Mouse (Mus musculus) cerebellum, postnatal 36 days (tissue): ENCODE data around the gene Trpm3.
A peak's percentile ranks its signal among the peaks of the same experiment; 100 is the strongest.

ENCODE experiments used
- DNase-seq, 2 experiments: peaks; one replicate each; pipeline ENCODE4 v3.0.0; 2021 to 2022; ENCODE audit warnings: mixed read lengths in 2 of 2

Trpm3 gene

DNA sequence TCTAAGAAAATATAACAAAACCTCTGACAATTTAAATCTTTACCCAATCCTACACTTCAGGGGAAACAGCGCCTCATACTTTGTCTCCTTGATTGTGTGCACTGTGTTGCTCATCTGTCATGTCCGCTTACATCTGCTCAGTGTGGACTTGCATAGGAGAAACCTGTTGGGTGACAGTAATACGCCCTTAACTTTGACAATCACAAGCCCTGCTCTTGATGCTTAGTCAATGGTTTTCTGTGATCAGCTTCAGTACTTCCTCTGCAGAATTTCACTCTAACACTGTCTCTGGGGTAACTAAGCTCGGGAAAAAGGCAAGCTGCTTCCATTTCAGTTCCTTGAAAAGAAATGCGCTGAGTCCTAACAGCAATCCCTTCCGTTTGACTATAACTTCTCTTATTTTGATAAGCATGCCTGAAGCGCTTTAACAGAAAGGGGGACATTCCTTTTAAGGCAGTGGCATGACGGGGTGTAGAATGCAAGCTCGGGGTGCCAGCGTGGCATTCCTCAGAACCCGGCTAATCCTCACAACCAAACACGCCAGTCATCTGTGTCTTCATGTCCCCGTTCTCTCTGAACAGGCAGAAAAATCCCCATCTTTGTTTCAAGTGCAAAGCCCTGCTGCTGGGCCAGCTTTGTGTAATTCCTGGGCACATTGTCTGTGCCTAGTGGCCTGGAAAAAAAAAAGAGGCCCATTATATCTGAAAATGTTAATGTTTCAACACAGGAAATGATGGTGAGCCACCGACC, 517.8 kb downstream of the Trpm3 start:
- peak; percentile 21 to 40 for DNase-seq

DNA sequence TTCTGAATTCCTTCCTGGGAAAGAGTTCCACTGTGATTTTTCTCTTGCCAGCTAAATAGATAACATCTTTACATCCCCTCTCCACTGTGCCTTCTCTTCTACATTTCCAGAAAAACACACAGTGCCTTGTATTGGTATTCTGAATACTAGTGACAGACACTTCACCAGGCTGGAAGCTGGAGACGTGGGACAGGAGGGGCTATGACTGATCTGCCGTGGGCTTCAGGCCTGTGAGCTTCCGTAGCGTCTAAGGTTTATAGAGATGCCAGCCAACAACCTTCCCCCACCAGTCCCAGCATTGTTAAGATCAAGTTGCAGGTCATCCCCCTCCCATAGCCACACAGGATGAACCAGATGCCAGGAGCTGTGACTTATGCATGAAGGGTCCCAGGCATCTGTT, 518.4 kb downstream of the Trpm3 start:
- peak in 1 of 2 experiments; percentile 8 for DNase-seq

DNA sequence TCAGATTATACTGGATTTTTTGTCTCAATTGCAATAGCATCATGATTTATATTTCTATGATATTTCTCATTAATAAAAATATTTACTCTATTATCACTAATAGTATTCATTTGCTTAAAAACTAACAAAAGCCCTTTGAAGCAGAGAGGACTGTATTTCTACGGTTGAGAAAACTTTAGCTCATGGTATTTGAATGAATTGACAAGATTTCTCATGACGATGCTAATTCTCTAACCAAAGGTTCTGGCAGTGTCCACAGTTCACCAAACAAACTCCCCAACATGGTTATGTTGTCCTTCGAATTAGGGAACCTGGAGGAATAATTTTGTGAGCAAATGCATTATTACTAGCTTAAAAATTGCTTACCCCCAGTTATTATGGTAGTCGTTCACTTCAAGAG, 526.6 kb downstream of the Trpm3 start:
- DNase-seq = no peak

DNA sequence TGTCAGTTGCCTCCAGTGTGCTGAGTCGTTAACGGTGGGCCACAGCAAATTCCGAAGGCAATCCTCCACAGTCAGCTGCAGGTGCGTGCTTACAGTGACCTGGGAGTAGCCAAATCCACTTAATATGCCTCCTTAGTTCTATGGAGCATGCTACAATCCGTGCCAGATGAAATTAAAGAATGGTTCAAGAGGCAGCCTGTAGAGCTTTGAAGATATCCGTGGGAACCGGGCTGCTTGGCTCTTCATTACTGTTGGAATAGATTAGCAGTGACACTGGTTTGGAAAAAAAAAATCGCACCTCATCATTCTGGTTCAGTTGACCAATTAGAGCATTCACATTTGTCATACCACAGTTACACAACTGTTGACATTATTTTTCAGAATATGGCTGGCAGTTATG, 531.4 kb downstream of the Trpm3 start:
- no peak for DNase-seq

DNA sequence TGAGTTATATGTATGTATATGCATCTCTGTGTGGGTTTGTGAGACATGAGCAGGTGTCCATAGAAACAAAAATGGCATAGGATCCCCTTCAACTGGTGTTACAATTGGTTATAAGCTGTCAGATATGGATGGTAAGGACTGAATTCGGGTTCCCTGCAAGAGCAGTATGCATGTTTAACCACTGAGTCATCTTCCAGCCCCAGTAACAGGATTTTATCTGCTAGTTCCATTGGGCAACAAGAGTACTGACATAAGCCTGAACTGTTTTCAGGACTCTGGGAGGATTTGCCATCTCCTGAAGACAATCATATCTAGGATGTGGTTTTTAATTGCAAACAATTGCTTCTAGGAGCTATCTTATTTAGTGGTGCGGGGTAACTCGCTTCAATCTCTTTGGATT, 534.0 kb downstream of the Trpm3 start:
- DNase-seq = no peak

DNA sequence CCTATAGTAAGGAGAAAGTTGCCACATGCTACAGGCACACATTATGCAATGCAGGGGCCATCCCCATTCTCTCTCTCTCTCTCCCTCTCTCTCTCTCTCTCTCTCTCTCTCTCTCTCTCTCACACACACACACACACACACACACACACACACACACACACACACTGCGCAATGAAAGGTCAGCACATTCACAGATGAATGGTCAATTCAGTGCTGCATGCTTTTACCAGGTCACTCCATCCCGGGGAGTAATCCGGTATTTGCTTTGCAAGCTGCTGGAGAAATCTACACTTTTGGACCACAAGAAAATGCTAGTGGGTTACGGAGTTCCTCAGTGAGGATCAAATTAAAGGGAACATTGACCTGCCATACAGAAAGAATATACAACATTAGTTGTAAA, 537.4 kb downstream of the Trpm3 start:
- peak; percentile 40 to 52 for DNase-seq

DNA sequence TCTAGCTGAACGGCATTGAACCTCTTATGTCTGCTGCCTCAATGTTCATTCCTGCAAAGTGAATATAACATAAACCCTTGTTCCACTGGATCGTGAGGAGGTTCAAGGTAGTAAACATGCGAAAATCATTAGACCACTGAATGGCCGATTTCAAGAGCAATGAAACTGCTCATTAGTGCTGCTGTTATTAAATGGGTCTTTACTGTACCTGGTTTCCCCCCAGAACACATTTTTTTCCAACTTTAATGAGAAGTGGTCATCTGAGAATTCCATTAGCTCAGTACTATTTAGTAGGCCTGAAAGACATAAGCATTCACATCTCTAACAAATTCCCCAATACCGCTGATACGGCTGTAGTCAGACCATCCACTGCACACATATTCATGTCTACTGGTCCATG, 543.4 kb downstream of the Trpm3 start:
- DNase-seq = no peak

DNA sequence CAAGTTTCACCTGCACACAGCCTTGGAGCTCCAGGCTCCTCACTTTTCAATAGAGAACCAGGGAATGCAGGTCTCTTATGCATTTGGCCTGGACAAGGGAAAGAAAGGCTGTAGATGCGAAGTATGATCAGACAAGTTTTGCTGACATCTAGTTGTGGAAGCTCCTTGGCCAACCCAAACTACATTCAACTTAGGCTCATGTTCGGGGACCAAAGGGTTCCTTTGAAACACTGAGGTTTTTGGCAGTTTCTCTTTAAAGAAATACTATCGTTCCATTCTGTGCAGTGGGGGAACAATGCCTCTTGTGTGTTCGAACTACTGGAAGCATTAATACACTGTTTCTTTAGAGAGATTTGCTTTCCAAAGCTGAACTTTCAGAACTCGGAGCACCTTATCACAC, 553.1 kb downstream of the Trpm3 start:
- no peak for DNase-seq

DNA sequence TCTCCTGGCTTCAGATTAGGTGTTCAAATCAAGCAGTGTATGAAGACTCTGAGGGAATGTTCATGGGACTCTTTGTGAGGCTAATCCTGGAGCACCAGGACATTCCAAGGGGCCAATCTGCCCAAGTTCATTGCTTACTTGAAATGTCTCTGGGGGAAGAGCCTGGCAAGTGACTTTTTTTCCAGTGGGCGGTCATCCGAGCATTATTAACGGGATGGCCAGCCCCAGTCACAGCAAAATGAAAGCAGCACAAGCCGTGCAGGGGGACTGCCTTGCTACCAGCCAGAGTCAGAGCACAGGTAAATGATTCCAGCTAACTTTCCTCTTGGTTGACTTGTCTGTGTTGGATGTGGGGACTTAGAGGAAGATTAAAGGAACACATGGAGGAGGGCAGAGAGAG, 553.7 kb downstream of the Trpm3 start:
- no peak for DNase-seq

DNA sequence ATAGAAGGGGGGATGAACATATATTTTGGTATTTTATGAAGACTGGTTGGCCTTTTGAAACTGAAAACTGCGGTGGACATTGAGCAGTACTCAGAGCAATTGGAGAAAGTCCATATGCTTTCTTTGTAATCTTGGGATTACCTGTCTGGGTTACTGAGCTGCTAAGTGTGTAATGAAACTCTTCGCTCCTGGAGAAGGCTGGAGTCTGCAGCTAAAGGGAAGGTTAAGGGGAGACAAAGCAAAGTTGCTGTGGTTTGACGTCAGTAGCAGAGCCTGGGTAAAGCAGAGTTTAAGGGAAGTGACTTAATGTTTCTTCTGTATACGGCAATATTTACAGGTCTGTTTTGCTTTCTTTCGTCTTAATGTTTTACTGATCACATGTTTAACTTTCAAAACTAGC, 554.1 kb downstream of the Trpm3 start:
- DNase-seq = no peak

DNA sequence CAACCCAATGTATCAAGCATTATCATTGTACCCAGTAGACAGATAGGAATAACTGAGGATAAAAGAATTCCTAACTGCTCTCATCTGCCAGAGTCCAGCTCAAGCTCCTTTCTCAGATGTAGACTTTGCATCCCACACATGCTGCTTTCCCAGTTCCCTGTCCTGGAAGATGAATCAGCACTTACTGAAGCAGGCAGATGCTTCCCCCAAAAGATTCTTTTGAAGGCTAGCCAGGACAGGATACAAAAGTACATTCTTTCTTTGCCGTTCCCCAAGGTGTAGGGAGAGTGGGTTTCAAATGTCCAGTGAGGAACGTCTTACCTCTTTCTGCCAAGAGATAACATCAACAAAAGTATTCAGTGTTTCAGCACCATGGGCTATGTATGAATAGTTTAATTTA, 556.6 kb downstream of the Trpm3 start:
- DNase-seq = peak in 1 of 2 experiments; percentile 6

DNA sequence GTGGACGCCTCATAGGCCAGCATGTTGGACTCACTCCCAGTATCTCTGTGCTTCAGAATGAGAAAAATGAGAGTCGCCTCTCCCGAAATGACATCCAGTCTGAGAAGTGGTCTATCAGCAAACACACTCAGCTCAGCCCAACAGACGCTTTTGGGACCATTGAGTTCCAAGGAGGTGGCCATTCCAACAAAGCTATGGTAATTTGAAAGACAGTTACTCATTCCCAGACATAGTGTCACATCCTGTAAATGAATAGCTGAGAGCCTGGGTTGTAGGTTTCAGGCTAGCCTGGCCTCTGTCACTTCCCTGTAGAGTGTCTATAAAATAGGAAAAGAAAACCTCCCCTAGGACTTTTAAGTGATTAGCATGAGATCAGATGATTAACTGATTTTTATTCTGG, 559.9 kb downstream of the Trpm3 start:
- no peak for DNase-seq

DNA sequence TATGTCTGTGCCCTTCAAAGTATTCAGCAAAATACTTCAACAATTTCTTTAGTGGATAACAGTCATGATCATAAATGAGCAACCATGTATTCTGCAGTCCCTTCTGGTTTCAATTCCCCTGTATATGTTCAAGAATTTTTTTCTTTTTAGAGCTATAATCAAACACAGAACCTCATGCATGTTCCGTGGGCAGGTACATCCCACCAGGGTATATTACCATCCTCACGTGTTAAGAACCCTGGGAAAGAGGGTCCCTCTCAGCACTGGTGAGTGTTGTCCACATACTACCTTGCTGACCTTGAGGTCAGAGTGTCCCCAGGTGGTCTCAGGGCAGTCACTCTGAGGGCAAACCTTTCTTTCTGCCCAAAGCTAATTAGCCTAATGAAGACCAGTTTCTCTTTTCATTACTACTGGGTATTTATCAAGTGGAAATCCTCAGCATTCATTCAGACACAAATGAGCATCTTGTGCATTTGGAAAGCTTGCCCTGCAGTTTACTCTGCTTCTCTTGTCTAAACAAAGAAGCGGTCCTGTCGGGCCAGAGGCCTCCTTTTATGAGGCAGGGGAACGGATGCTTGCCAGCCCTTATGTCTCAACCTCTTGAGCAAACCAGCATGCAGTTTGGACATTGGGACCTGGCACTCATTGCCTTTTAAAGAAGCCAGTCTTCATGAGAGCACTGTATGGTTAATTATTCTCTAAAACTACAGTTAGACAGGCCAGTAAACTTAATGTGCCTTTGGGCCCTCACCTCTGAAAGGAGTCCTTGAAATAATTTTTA, 562.2 kb downstream of the Trpm3 start:
- no peak for DNase-seq

DNA sequence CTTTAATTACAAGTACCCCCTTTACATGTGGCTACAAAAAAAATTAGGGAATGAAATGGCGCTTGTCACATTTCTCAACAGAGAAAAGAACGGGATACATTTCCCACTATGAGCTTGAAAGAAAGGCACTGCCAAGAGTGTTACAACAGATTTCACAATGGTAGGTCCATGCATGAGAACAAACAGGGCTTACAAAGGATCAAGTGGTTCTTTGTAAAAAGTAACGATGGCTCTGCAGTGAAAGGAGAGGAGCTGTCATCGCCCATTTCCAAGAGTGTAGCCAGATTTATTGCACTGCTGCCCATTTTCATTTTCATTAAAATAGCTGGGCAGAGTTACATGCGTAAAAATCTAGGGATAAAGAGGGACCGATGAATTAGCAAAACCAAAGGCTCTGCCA, 565.0 kb downstream of the Trpm3 start:
- DNase-seq = no peak

DNA sequence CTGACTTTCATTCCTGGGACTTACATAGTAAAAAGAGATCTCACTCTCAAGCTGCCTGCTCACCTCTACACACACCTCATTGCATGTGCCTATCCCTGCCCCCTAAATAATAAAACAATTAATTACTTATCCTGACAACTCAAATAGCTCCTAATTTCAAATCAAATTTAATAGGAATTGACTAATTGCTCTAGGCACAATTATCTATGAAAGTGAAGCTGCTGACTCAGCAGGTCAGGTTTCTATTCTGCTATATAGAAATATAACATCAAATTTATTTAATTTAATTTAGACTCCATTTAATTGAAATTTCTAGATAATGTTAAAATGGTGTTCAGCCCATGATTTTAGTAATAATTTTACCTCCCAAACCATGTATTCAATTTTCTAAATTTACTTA, 566.6 kb downstream of the Trpm3 start:
- DNase-seq = no peak

DNA sequence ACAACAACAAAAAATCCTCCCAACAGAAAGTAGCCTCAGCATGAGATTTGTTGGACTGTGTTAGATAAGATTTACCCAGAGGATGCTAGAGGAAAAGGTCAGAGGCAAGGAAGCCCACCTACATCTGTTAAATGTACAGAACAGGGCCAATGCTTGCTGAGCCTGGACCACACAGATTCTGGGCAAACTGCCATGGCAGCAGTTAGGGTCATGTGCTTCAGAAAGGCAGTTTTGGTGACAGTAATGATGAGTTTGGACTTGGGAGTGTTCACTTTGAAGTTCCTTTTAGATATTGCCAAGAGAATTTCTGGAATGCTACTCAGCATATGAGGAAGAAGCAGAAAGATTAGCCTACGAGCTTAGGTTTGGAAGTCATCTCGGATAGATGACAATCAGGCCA, 580.2 kb downstream of the Trpm3 start:
- DNase-seq = peak; percentile 47 to 50

DNA sequence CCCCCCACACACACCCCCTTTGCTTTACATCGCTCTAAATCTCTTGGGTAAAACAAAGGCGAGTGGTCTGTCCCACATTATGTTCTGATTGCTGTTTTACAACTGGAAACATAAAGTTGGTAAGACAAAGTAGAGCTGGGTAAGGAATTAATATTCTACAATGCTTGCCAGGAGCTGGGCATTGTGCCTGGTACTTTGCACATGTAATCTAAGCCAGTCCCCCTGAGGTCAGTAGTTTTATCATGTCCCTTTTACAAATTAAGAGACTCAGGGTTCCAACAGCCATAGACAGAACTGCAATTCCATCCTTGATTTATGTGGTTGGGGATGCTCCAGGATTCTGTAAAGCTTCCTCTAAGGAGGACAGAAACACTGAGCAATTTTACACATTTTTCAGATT, 591.0 kb downstream of the Trpm3 start:
- peak; percentile 14 to 34 for DNase-seq

DNA sequence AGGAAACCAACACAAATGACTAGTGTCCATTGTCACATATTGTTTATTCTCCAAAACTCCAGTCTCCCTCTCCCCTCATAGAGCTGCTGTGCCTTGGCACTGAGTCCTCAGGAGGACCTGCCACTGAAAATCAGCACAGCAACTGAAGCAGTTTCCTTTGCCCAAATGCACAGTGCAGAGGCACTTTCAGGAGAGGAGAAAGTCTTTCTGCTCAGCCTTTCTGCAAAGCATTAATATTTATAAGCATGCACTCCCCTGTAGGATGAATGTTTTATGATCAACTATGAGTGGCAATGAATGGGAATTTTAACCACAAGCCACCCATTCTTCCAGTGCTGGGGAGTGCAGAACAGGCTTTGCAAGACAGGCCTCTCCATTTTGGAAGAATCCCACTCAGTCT, 592.1 kb downstream of the Trpm3 start:
- DNase-seq = no peak

DNA sequence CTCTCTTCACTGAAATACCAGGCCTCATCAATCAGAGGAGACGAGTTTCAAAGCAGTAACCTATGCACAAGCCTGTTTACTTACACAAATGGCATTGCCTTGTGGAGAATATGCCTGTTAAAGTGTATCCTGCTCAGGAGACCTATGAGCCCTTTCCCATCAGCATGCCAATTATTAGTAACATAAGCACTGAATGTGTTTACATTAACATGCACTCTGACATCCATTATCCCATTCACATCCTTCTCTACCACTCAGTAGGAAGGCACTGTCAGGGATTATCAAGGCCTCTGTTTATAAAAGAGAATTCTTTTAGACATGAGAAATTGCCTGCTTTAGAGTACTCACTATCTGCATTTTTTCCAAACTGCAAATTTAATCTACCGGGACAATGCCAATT, 598.0 kb downstream of the Trpm3 start:
- DNase-seq = no peak

DNA sequence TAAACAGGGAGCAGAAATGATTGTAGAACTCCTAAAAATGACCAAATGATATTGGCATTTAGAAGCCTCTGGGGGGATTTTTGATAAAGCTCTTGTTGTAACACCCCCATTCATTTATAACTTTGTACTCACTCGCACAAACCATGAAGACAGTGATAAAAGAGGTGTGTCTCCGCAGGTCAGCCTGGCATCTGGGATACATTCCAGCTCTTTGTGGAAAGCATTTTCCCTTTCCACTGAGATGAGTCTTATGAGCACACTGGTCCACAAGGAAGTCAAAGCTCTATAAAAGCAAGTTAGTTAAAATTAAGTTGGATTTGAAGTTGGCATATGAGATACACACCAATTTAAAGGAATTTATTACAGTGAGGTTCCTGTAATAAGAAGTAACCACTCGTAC, 600.4 kb downstream of the Trpm3 start:
- DNase-seq = no peak

DNA sequence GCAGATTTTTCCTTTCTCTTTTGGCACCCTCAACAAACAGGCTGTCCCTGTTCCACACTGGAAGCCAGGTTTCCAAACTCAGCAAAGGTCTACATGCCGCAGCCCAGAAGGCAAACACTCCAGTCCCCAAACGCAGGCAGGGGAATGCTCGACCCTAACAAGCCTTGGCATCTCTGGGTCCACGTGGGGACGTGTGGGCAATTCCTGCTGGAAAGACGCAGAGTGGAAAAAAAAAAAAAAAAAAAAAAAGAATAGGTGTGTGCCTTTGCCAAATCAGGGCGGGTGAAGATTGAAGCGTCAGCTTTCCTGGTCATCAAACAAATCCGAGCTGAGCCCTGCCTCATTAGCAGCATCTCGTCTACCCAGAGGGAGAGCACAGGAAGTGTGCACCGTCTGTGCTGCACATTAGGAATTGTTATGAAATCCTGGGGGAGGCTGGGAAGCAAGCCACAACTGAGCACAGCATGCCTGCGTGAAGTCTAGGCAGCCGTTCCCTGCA, 614.5 kb downstream of the Trpm3 start:
- DNase-seq = peak; percentile 88 to 89

DNA sequence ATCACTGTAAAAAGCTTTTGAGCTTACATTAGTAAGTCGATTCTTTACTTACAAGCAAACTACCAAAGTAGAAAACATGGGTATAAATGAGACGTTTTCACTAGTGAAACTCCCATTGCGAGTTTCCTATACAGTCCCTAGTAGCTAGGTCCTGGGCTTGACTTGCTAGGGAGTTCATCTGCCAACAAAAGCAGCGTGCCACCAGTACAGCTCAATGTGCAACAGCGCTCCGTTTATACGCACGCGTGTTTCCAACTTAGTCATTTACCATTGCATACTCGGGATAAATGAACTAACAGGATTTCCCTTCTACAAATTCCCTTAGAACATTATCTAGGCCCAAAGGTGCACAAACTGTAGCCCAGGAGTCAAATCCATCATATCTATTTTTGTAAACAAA, 615.2 kb downstream of the Trpm3 start:
- DNase-seq = peak; percentile 46 to 53

DNA sequence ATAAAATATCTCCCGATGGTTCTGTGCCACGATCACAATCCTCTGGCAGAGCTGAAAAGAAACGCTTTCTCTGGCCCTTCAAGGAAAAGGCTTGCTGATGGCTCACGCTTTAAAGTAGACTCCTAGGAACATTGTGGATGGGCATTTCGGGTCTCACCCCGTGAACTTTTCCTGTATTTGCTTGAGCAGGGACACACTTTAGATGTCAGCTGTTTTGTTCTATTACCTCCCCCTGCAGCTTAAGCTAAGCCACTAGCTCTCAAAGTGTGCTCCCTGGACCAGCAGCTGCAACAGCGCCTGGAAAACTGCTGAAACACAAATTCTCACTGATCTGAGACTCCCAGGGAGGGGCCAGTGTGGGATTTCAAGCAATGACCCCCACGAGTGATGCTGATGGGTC, 615.7 kb downstream of the Trpm3 start:
- DNase-seq = peak in 1 of 2 experiments; percentile 34

DNA sequence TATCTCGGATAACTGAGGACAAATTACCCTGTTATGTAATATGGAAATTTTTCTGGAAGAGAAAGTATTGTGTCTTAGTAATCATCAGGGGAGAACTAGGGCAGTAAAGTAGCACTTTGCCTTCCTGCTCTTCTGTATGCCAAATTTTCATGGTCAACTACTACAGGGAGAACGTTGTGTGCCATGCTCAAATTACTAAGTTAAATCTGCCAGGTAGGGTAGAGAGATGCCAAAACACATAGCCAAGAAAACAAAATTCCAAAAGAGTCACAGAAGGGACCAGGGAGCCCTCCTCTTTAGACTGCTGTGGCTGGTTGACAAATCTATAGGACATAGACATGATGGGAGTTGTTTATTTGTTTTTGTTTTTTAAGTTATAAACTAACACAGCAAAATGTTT, 619.6 kb downstream of the Trpm3 start:
- DNase-seq = no peak
